Mouse (Mus musculus) hindbrain, embryonic 14.5 days (tissue): ENCODE measurements around the gene Tex29. TPM values are rescaled to one million over a fixed set of nuclear protein-coding genes. Genes with fewer than 3 reads are reported as not detected.

ENCODE experiments used
- ATAC-seq: fragments of 200-750 bp; cut with Nextera tagmentation; 2 replicates; pipeline ENCODE4 v1.8.0; 2017; ENCODE audit warnings: moderate number of reproducible peaks, mild to moderate bottlenecking, moderate TSS enrichment, moderate library complexity; ENCODE audit not compliant: low FRiP score
- DNase-seq: peaks from one replicate; pipeline ENCODE4 v3.0.0-alpha.2; 2015; ENCODE audit warnings: low spot score
- H3K27ac ChIP-seq: fragments of 300-500 bp; sonication (generic); 2 replicates; pipeline ENCODE4 v1.5.1; 2014; ENCODE audit warnings: mild to moderate bottlenecking, moderate library complexity
- H3K27me3 ChIP-seq: fragments of 300-500 bp; sonication (generic); 2 replicates; pipeline ENCODE4 v1.6.1; 2014; ENCODE audit warnings: mild to moderate bottlenecking, low read length, mixed read lengths; ENCODE audit not compliant: control insufficient read depth, insufficient read depth
- H3K36me3 ChIP-seq: fragments of 300-500 bp; sonication (generic); replicated peaks from 2 replicates; pipeline ENCODE4 v1.6.1; 2014; ENCODE audit not compliant: control insufficient read depth, insufficient read depth
- H3K4me1 ChIP-seq: fragments of 300-500 bp; sonication (generic); replicated peaks from 2 replicates; pipeline ENCODE4 v1.6.1; 2014; ENCODE audit warnings: antibody characterized with exemption, low read length, mixed read lengths; ENCODE audit not compliant: control insufficient read depth, insufficient read depth
- H3K4me2 ChIP-seq: fragments of 300-500 bp; sonication (generic); replicated peaks from 2 replicates; pipeline ENCODE4 v1.6.1; 2014; ENCODE audit warnings: mild to moderate bottlenecking, moderate library complexity
- H3K4me3 ChIP-seq: fragments of 300-500 bp; sonication (generic); replicated peaks from 2 replicates; pipeline ENCODE4 v1.5.1; 2014; ENCODE audit warnings: mild to moderate bottlenecking, low read length
- H3K9ac ChIP-seq: fragments of 300-500 bp; sonication (generic); 2 replicates; pipeline ENCODE4 v1.6.1; 2014
- H3K9me3 ChIP-seq: fragments of 300-500 bp; sonication (generic); 2 replicates; pipeline ENCODE4 v1.6.1; 2016; ENCODE audit warnings: low read length; ENCODE audit not compliant: control insufficient read depth
- whole genome bisulfite sequencing: fragments of 180-500 bp; shearing (Covaris S2); extraction: QIAGEN DNeasy Blood & Tissue Kit; methylation state at CpG from one replicate; pipeline ENCODE4 v1.1.7; 2014; 5-methylcytosine and 5-hydroxymethylcytosine counted together
- polyA plus RNA-seq: library from polyadenylated mRNA; unstranded; fragments of >200 nt; fragmentation: Nextera tagmentation; extraction: Ambion mirVana; gene quantifications from 2 replicates; pipeline ENCODE4 v1.2.1, GENCODE M21; 2014

The Tex29 gene
- polyA plus RNA-seq, 1 experiment from 2014 or later = 0.64 TPM

DNA sequence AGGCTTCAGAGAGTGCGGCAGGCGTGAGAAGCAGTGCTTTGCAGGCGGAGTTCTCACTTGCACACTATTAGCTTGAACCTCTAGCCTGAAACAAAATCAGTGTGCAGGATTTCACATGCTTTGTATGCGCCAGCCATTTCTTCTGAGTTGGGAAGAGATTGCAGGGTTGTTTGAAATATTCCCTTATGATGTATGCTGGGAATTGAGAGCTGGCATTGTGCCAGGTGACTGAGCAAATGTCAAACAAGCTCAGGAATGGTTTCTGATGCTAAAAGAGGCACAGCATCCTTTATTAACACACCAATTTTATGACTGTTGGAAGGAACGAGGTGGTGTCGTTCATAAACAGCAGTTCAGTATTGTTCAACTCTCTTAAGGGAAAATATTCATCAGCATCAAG lies 34.0 kb upstream of the Tex29 start:
- Histone ChIP-seq H3K27me3 (no peaks in the 10 kb centered on the region), H3K4me3 (no peak overlapping the region), H3K4me1 (no peaks in the 10 kb centered on the region), H3K27ac (peak overlapping the region; percentile 21; the same call in 1 of the 2 replicates), H3K4me2 (no peak overlapping the region), H3K9me3 (no peaks in the 10 kb centered on the region), H3K9ac (no peak overlapping the region), H3K36me3 (peaks cover 96% of the 10 kb centered on the region)
- DNase-seq (no peak), ATAC-seq (no peak)
- 83% methylated on average over 6 of the region's 6 CpGs for WGBS

DNA sequence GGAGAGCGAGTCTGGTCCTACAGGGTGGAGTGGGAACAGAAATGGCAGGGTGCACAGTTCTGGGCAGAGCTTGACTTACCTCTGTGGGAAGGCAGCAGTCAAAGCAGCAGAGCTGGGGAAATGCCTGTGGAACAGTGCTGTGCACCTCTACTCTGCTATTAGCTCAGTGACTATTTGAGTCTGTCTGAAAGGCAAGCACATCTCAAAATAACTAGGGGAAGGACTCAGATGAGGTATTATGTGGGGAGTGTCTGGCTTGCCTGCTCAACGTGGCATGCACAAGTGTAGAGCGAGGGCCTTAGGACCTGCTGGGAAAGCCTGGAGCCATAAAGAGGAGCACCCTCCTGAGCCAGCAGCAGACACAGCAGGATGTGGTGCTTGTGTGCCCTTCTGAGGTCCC lies 32.9 kb upstream of the Tex29 start:
- no peak for ATAC-seq
- Histone ChIP-seq H3K36me3 (peaks cover 96% of the 10 kb centered on the region), H3K4me1 (no peaks in the 10 kb centered on the region), H3K27ac (no peak overlapping the region), H3K9ac (no peak overlapping the region), H3K4me2 (no peak overlapping the region), H3K9me3 (no peaks in the 10 kb centered on the region), H3K4me3 (no peak overlapping the region), H3K27me3 (no peaks in the 10 kb centered on the region)
- DNase-seq = no peak
- 89% methylated on average over 3 of the region's 3 CpGs for WGBS

DNA sequence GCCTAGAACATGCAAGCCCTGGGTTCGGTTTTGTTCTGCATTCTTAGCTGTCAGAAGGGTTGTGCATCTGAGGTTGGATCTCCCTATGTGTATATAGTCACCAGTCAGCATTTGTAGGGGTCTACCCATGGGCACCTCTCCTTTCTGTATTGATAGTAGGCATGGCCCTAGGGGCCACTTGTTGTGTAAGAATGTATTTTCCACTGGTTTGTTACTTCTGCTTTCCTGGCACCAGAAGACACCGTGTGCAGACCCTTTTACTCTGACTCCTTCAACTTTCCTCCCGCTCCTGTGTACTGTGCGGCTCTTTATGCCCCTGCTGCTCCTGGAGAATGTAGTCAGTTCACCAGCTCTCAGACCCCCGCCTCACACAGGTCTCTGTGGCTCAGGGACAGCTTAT lies 32.2 kb upstream of the Tex29 start:
- Histone ChIP-seq H3K27ac (no peak overlapping the region), H3K36me3 (peaks cover 96% of the 10 kb centered on the region), H3K4me2 (no peak overlapping the region), H3K27me3 (no peaks in the 10 kb centered on the region), H3K4me3 (no peak overlapping the region), H3K9ac (no peak overlapping the region), H3K4me1 (no peaks in the 10 kb centered on the region), H3K9me3 (no peaks in the 10 kb centered on the region)
- DNase-seq (no peak), ATAC-seq (no peak)
- WGBS = 94% methylated on average over 5 of the region's 5 CpGs

DNA sequence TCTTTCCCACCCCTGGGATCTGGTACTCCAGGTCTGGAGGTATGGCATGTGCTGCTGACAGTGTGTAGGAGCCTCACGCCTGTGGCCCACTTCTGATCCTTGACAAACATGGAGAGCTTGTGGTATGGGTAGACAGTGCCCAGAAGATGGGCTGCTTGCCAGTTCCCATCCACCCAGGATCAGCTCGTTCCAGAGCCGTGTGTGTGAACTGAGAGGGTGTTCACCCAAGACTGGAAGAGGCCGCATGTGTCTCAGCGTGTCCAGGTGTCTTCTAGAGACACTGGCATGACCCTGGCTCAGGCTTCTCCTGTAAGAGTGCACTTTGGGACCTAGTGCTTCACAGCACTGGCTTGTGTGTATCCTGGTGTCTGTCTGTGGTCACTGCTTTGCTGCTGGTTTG lies 29.8 kb upstream of the Tex29 start:
- Histone ChIP-seq H3K36me3 (peaks cover 99% of the 10 kb centered on the region), H3K27ac (no peak overlapping the region), H3K27me3 (no peaks in the 10 kb centered on the region)

DNA sequence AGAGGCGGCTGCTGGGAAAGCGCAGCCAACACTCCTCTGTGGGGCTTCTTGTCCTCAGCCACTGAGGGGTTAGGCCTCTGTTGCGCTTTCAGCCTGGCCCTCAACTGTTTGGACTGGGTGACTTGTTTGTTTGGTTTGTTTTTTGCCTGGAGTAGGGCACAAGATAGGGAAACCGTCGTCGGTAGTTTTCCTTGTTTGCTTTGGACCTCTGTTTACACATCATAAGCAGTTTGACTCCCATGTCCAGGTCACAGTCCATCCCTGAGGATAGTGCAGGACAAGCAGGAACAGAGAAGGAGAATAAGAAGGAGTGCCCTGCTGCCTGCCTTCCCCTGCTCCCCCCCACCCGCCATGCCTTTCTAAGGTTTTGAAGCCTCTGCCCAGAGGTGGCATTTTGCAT lies 26.5 kb upstream of the Tex29 start:
- DNase-seq (no peak), ATAC-seq (no peak)
- Histone ChIP-seq H3K9me3 (no peaks in the 10 kb centered on the region), H3K4me1 (no peaks in the 10 kb centered on the region), H3K27ac (no peak overlapping the region), H3K9ac (no peak overlapping the region), H3K36me3 (peaks cover 99% of the 10 kb centered on the region), H3K27me3 (no peaks in the 10 kb centered on the region), H3K4me3 (no peak overlapping the region), H3K4me2 (no peak overlapping the region)
- 81% methylated on average over 7 of the region's 7 CpGs for WGBS

More for the DNA sequence above, 29.8 kb upstream of the Tex29 start:
- no peaks in the 10 kb centered on the region for H3K9me3 ChIP-seq
- no peak for ATAC-seq
- H3K9ac ChIP-seq = no peak overlapping the region
- 92% methylated on average over 5 of the region's 5 CpGs for WGBS
- no peak overlapping the region for H3K4me3 ChIP-seq
- no peak for DNase-seq
- no peak overlapping the region for H3K4me2 ChIP-seq
- no peaks in the 10 kb centered on the region for H3K4me1 ChIP-seq

DNA sequence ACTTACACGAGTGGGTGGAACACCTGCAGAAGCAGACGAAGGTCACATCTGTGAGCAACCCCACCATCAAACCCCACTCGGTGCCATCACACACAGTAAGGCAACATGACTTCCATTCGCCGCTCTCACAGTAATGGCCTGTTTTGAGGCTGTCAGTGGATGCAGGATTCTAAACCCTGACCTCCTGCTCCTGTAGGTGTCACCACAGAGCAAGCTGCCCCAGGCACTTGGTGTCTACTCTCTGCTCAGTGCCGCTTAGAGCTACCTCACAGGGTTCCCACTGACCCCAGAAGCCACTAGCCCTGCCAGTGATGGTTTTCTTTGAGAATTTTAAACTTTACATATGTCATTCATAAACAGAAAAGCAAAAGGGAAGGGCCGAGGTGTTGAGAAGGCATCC lies 25.1 kb upstream of the Tex29 start:
- Histone ChIP-seq H3K27ac (no peak overlapping the region), H3K9ac (no peak overlapping the region), H3K4me1 (no peaks in the 10 kb centered on the region), H3K9me3 (no peaks in the 10 kb centered on the region), H3K4me3 (no peak overlapping the region), H3K36me3 (peaks cover 99% of the 10 kb centered on the region), H3K4me2 (no peak overlapping the region), H3K27me3 (no peaks in the 10 kb centered on the region)
- ATAC-seq (no peak), DNase-seq (no peak)
- WGBS = 86% methylated on average over 7 of the region's 7 CpGs

DNA sequence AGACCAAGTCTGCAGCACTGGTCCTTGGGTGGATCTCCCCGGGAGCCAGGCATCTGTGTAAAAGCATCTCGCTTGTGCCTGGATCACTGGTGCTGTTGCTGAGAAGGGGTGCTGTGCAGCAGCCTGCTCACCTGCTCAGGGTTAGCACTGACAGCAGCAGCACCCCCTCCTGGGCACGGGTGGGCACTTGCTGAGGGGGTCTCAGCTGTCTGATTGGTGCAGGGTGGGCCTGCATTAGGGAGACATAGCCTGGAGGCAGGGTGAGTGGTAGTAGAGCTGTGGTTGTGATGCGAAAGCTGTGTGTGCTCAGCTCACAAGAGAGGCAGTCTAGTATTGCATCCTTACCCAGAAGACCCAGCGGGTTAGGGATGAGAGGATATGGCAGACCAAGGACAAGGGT lies 20.1 kb upstream of the Tex29 start:
- ATAC-seq = no peak
- H3K36me3 ChIP-seq = peaks cover 100% of the 10 kb centered on the region
- no peak overlapping the region for H3K4me3 ChIP-seq
- H3K9ac ChIP-seq = no peak overlapping the region
- no peak overlapping the region for H3K27ac ChIP-seq
- 91% methylated on average over 5 of the region's 5 CpGs for WGBS
- no peak for DNase-seq
- H3K4me2 ChIP-seq = no peak overlapping the region
- no peaks in the 10 kb centered on the region for H3K4me1 ChIP-seq
- no peaks in the 10 kb centered on the region for H3K9me3 ChIP-seq
- no peaks in the 10 kb centered on the region for H3K27me3 ChIP-seq

DNA sequence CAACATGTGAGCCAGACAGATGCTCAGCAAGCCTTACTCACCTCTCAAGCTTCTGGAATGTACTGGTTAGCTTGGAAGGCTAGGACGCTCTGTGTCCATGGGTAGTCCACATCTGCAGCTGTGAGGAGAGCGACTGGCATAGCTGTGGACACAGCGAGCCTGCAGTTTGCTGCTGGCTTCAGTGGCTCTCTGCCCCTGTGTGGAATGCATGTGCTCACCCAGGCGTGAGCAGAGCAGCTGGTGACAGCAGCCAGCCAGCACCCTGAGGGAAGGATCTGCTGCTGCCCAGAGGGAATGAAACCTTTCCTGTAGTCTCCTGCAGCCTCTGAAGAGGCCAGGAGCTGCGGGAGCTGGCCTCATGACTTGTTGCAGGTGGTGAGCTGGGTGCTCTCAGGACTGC lies 19.7 kb upstream of the Tex29 start:
- peaks cover 100% of the 10 kb centered on the region for H3K36me3 ChIP-seq
- DNase-seq = no peak
- WGBS = 65% methylated on average over 5 of the region's 5 CpGs
- no peak overlapping the region for H3K27ac ChIP-seq
- H3K4me3 ChIP-seq = no peak overlapping the region
- H3K4me2 ChIP-seq = no peak overlapping the region
- H3K9ac ChIP-seq = no peak overlapping the region
- no peaks in the 10 kb centered on the region for H3K27me3 ChIP-seq
- no peaks in the 10 kb centered on the region for H3K9me3 ChIP-seq
- no peaks in the 10 kb centered on the region for H3K4me1 ChIP-seq
- no peak for ATAC-seq

DNA sequence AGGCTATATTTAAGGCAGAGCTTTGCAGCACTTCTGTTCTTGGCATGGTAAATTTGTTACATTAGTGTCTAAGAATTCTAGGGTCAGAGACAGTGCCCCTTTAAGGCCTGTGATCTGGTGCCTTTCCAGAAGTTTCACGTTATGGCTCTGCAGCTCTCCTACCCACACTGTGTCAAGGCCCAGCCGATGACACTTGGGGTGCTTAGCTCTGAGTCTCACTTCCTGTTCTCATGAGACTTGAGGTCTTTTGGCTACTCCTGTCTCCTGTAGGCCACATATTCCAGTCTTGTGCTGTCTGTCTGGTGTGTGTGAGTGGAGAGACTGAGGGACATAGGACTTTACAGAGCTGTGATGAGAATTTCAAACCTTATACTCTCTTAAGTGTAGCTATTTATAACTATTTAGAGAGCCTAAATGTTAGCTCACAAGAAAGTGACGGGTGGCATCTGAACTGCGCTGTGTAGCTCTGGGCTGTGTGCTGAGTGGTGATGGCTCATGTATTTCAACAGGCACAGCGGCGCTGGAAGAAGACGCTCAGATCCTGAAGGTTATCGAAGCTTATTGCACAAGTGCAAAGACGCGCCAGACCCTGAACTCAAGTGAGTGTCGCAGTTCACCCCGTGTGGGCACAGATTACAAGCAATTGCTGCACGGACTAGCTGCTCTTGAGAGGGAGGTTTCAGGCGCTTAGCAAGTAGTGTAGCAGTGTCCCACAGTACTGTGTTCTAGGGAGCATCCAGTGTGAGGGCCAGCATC lies 18.6 kb upstream of the Tex29 start:
- Histone ChIP-seq H3K4me2 (no peak overlapping the region), H3K9ac (no peak overlapping the region), H3K27me3 (no peaks in the 10 kb centered on the region), H3K4me1 (no peaks in the 10 kb centered on the region), H3K36me3 (peaks cover 100% of the 10 kb centered on the region), H3K4me3 (no peak overlapping the region), H3K9me3 (no peaks in the 10 kb centered on the region), H3K27ac (no peak overlapping the region)
- no peak for ATAC-seq
- no peak for DNase-seq
- WGBS = 93% methylated on average over 14 of the region's 14 CpGs

DNA sequence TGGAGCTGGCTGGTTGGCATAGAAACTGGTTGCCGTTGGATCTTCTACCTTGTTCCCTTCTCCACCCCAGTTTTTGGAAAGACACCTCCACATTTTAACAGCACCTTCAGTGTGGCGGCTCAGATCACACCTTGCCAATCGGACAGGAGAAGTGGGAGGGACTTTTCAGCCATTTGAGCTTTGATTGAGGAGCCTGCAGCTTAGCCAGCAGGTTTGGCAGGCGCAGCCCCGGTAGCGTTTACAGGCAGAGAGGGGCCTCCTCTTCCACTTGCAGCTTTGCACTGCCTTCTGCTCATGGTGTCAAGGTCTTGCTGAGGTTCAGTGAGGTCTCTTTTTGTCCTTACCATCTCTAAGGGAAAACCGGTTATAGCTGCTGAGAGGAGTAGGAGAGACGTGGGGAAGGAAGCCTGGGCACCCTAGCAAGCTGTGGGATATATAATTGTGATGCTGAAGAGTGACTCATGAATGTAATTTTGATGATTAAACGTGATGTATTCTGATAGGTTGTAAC lies 17.7 kb upstream of the Tex29 start:
- no peak overlapping the region for H3K27ac ChIP-seq
- 86% methylated on average over 9 of the region's 9 CpGs for WGBS
- H3K36me3 ChIP-seq = peaks cover 100% of the 10 kb centered on the region

More for the DNA sequence above, 17.7 kb upstream of the Tex29 start:
- DNase-seq (no peak), ATAC-seq (no peak)
- no peak overlapping the region for H3K4me3 ChIP-seq
- H3K4me2 ChIP-seq = no peak overlapping the region
- H3K4me1 ChIP-seq = no peaks in the 10 kb centered on the region
- no peaks in the 10 kb centered on the region for H3K9me3 ChIP-seq
- H3K9ac ChIP-seq = no peak overlapping the region
- no peaks in the 10 kb centered on the region for H3K27me3 ChIP-seq
